ENCODE assay signal across 9 mouse cellular contexts in genomic region chr10:70520143-70521131, GRCm38 (mm10).
DNase-seq lines count a peak whose midpoint lies in the region; ATAC-seq lines count a peak whose summit lies in the region.
"Had no signal": no experiment of that assay in that cellular context is flagged by ENCODE, and none has a peak within 500 bp of the region (broad histone marks: within the 10 kb centered on the region; RNA-seq: fewer than 3 reads in every experiment).

No protein-coding gene starts in this region.

- peak overlapping the region; percentile 46 for H3K4me3 ChIP-seq in embryonic facial prominence, embryonic 12.5 days
- peak overlapping the region; percentile 45 for H3K4me3 ChIP-seq in heart, embryonic 11.5 days (ENCODE audit: low read depth, low read length)
- peak overlapping the region; percentile 50 for H3K4me3 ChIP-seq in midbrain, embryonic 13.5 days (replicated peaks)
- peak overlapping the region; percentile 39 for H3K4me3 ChIP-seq in stomach, embryonic 16.5 days (replicated peaks; ENCODE audit: low read length)
- H3K4me3 ChIP-seq: megakaryocyte, embryonic 14.5 days had no signal

- WGBS in embryonic facial prominence, embryonic 12.5 days: under 1% methylated on average over 38 of the region's 38 CpGs
- WGBS in heart, embryonic 11.5 days (ENCODE audit: insufficient replicate concordance): under 1% methylated on average over 38 of the region's 38 CpGs
- under 1% methylated on average over 38 of the region's 38 CpGs for WGBS in midbrain, embryonic 13.5 days
- WGBS in stomach, embryonic 16.5 days: 2% methylated on average over 38 of the region's 38 CpGs

- peak; percentile 14 for DNase-seq in urinary bladder, postnatal 25 days (ENCODE audit: low spot score)
- DNase-seq in urinary bladder, adult 2 months (ENCODE audit: low spot score): no peak
- peak; percentile 56 to 63 for DNase-seq in left cerebral cortex, adult 8-10 months (ENCODE audit: low spot score in 2 of 2)
- DNase-seq in spleen, adult 18-20 months: no peak

- H3K9me3 ChIP-seq in embryonic facial prominence, embryonic 12.5 days: no peaks in the 10 kb centered on the region
- no peaks in the 10 kb centered on the region for H3K9me3 ChIP-seq in heart, embryonic 11.5 days (replicated peaks; ENCODE audit: control insufficient read depth, low read length)
- H3K9me3 ChIP-seq in midbrain, embryonic 13.5 days: no peaks in the 10 kb centered on the region
- H3K9me3 ChIP-seq in stomach, embryonic 16.5 days (replicated peaks; ENCODE audit: control insufficient read depth, low read length): no peaks in the 10 kb centered on the region

- H3K27me3 ChIP-seq in embryonic facial prominence, embryonic 12.5 days: no peaks in the 10 kb centered on the region
- 0 out of 2 replicates have a peak, but pooled peaks cover 5% of the 10 kb centered on the region for H3K27me3 ChIP-seq in heart, embryonic 11.5 days (ENCODE audit: control insufficient read depth, insufficient read depth, low read length)
- no peaks in the 10 kb centered on the region; the same call in 1 of the 2 replicates for H3K27me3 ChIP-seq in midbrain, embryonic 13.5 days
- no peaks in the 10 kb centered on the region; the same call in 1 of the 2 replicates for H3K27me3 ChIP-seq in stomach, embryonic 16.5 days (ENCODE audit: control insufficient read depth, insufficient read depth, low read length)

- ATAC-seq in embryonic facial prominence, embryonic 12.5 days (ENCODE audit: insufficient number of reproducible peaks, insufficient read depth, low FRiP score, low TSS enrichment): peak; percentile 81
- ATAC-seq in heart, embryonic 11.5 days (replicated peaks; ENCODE audit: insufficient number of reproducible peaks, low FRiP score, low TSS enrichment): no peak
- ATAC-seq in midbrain, embryonic 13.5 days: peak; percentile 89
- ATAC-seq in stomach, embryonic 16.5 days (ENCODE audit: insufficient read depth, low FRiP score): peak; percentile 57; the same call in 1 of the 2 replicates

- H3K27ac ChIP-seq in embryonic facial prominence, embryonic 12.5 days: peak overlapping the region; percentile 89
- H3K27ac ChIP-seq in heart, embryonic 11.5 days (ENCODE audit: low read depth, low read length): no peak overlapping the region
- H3K27ac ChIP-seq in midbrain, embryonic 13.5 days: peak overlapping the region; percentile 77
- no peak overlapping the region for H3K27ac ChIP-seq in stomach, embryonic 16.5 days (ENCODE audit: low read length)

- H3K36me3 ChIP-seq in embryonic facial prominence, embryonic 12.5 days: no peaks in the 10 kb centered on the region
- H3K36me3 ChIP-seq in heart, embryonic 11.5 days (ENCODE audit: control insufficient read depth, insufficient read depth, low read length): no peaks in the 10 kb centered on the region
- H3K36me3 ChIP-seq in midbrain, embryonic 13.5 days: peaks cover 26% of the 10 kb centered on the region
- no peaks in the 10 kb centered on the region for H3K36me3 ChIP-seq in stomach, embryonic 16.5 days (ENCODE audit: control insufficient read depth, insufficient read depth, low read length)

- peak overlapping the region; percentile 90 for H3K4me2 ChIP-seq in embryonic facial prominence, embryonic 12.5 days (replicated peaks)
- H3K4me2 ChIP-seq in heart, embryonic 11.5 days: peak overlapping the region; percentile 88
- peak overlapping the region; percentile 77 for H3K4me2 ChIP-seq in midbrain, embryonic 13.5 days (replicated peaks)
- peak overlapping the region; percentile 52 for H3K4me2 ChIP-seq in stomach, embryonic 16.5 days (ENCODE audit: low read depth, low read length)

- peaks cover 17% of the 10 kb centered on the region for H3K4me1 ChIP-seq in embryonic facial prominence, embryonic 12.5 days
- H3K4me1 ChIP-seq in heart, embryonic 11.5 days (ENCODE audit: control insufficient read depth, insufficient read depth, low read length): peaks cover 6% of the 10 kb centered on the region
- peaks cover 30% of the 10 kb centered on the region for H3K4me1 ChIP-seq in midbrain, embryonic 13.5 days (replicated peaks)
- peaks cover 13% of the 10 kb centered on the region; the same call in 1 of the 2 replicates for H3K4me1 ChIP-seq in stomach, embryonic 16.5 days (ENCODE audit: control insufficient read depth, insufficient read depth, low read length)
- H3K4me1 ChIP-seq: megakaryocyte, embryonic 14.5 days had no signal

- peak overlapping the region; percentile 46 for H3K9ac ChIP-seq in embryonic facial prominence, embryonic 12.5 days
- peak overlapping the region; percentile 49; the same call in 1 of the 2 replicates for H3K9ac ChIP-seq in heart, embryonic 11.5 days (ENCODE audit: low read depth, low read length)
- H3K9ac ChIP-seq in midbrain, embryonic 13.5 days (replicated peaks): peak overlapping the region; percentile 72
- H3K9ac ChIP-seq in stomach, embryonic 16.5 days (ENCODE audit: low read length): no peak overlapping the region; the same call in none of the 2 replicates

Comparison
In these comparisons a context has a peak if more than half of its experiments do, and no peak if none do; other contexts are left out.
1. DNase-seq: peak in urinary bladder, postnatal 25 days (single experiment) and left cerebral cortex, adult 8-10 months (2 of 2); none in urinary bladder, adult 2 months (single experiment) and spleen, adult 18-20 months (0 of 2).
2. H3K27ac ChIP-seq: peak in embryonic facial prominence, embryonic 12.5 days (single experiment) and midbrain, embryonic 13.5 days (single experiment); none in heart, embryonic 11.5 days (single experiment) and stomach, embryonic 16.5 days (single experiment).
3. Peak in every context shown above with its lines, with median percentiles within 50 percentile points of each other: H3K4me2 ChIP-seq and H3K4me3 ChIP-seq.